Comparison of ENCODE assay signal across 8 mouse cellular contexts in the genomic region with DNA sequence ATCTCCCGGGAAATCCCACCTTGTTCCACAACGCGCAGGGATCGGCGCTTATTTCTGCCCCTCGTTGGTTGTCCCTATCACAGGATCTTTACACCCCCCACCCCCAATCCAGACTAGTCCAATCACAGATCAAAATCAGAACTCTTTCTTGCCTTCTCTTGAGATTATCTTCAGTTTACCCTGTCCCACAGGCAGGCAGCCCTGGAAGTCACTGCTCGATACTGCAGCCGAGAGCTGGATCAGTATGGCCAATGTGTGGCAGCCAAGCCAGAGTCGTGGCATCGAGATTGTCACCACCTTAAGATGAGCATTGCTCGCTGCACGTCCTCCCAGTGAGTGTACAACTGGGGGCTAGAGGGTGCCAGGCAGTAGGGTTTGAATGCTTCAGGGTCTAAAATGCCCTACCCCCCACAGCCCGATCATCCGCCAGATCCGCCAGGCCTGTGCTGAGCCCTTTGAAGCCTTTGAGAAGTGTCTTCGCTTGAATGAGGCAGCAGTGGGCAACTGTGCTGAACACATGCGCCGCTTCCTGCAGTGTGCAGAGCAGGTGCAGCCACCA. TPM values are rescaled to one million over a fixed set of nuclear protein-coding genes. Genes with fewer than 3 reads are reported as not detected.
DNase-seq lines count a peak whose midpoint lies in the region; ATAC-seq and TF ChIP-seq lines count a peak whose summit lies in the region.

No protein-coding gene starts in this region.

- DNase-seq in cerebellum, adult 9-10 months: no peak
- peak; percentile 22 for DNase-seq in c-Kit-positive CD71-positive TER-119-negative erythroid progenitor cells, embryonic 14.5 days (ENCODE audit: low read depth)
- peak; percentile 85 for DNase-seq in thymus, postnatal 25 days

- H3K36me3 ChIP-seq in C2C12 (ENCODE audit: control insufficient read depth, insufficient read depth): peaks cover 33% of the 10 kb centered on the region
- peaks cover 45% of the 10 kb centered on the region for H3K36me3 ChIP-seq in heart, embryonic 14.5 days (ENCODE audit: control insufficient read depth, insufficient read depth, low read length)
- H3K36me3 ChIP-seq in limb, embryonic 15.5 days: peaks cover 44% of the 10 kb centered on the region
- H3K36me3 ChIP-seq in myocyte (ENCODE audit: control insufficient read depth, insufficient read depth): no peaks in the 10 kb centered on the region

- TF ChIP-seq POLR2A in myocyte (IDR thresholded peaks at IDR 0.05; ENCODE audit: insufficient read length, low read depth): no peak

- H3K79me2 ChIP-seq in C2C12 (ENCODE audit: control insufficient read depth, insufficient read depth): peaks cover 24% of the 10 kb centered on the region
- peaks cover 11% of the 10 kb centered on the region for H3K79me2 ChIP-seq in myocyte (ENCODE audit: control insufficient read depth, insufficient read depth)

- H3K9ac ChIP-seq in heart, embryonic 14.5 days (ENCODE audit: low read length): peak overlapping the region; percentile 67
- peak overlapping the region; percentile 44 for H3K9ac ChIP-seq in limb, embryonic 15.5 days

- peaks cover 8% of the 10 kb centered on the region for H3K79me3 ChIP-seq in C2C12 (ENCODE audit: low read depth)

- H3K9me3 ChIP-seq in heart, embryonic 14.5 days (ENCODE audit: control insufficient read depth, low read length): no peaks in the 10 kb centered on the region
- peaks cover 3% of the 10 kb centered on the region; the same call in 1 of the 2 replicates for H3K9me3 ChIP-seq in limb, embryonic 15.5 days

- H3ac ChIP-seq in C2C12 (ENCODE audit: control insufficient read depth, insufficient read length, low read depth) (peak overlapping the region; percentile 76), myocyte (ENCODE audit: control insufficient read depth, insufficient read length) (peak overlapping the region; percentile 74)

- peaks cover 6 to 9% of the 10 kb centered on the region in 2 experiments for H3K4me1 ChIP-seq in heart, embryonic 14.5 days (ENCODE audit: control insufficient read depth in 2 of 2, insufficient read depth in 2 of 2, low read length in 2 of 2)
- peaks cover 13% of the 10 kb centered on the region for H3K4me1 ChIP-seq in limb, embryonic 15.5 days

- WGBS in heart, embryonic 14.5 days: 32% methylated on average over 18 of the region's 18 CpGs
- WGBS in limb, embryonic 15.5 days: 38% methylated on average over 18 of the region's 18 CpGs

- ATAC-seq in cerebellum, adult (ENCODE audit: insufficient number of reproducible peaks, low FRiP score, low TSS enrichment): peak; percentile 4; the same call in 1 of the 2 replicates
- ATAC-seq in heart, embryonic 14.5 days (ENCODE audit: insufficient number of reproducible peaks, insufficient read depth, low FRiP score, low read depth): 0 out of 2 replicates have a peak, but pooled peaks have one; percentile 16
- ATAC-seq in limb, embryonic 15.5 days (ENCODE audit: insufficient number of reproducible peaks, low FRiP score, low TSS enrichment, low read depth): no peak

- TF ChIP-seq CTCF in C2C12 (IDR thresholded peaks at IDR 0.05; ENCODE audit: control insufficient read depth, insufficient read depth, insufficient read length): no peak

- H3K27ac ChIP-seq in heart, embryonic 14.5 days (replicated peaks in 1 of 2; ENCODE audit: control insufficient read depth in 1 of 2, insufficient read depth in 1 of 2, low read depth in 2 of 2, low read length in 2 of 2): peak overlapping the region; percentile 86 to 91
- peak overlapping the region; percentile 93 for H3K27ac ChIP-seq in limb, embryonic 15.5 days

- H3K27me3 ChIP-seq in C2C12 (ENCODE audit: control insufficient read depth, insufficient read depth, insufficient read length): no peaks in the 10 kb centered on the region
- no peaks in the 10 kb centered on the region for H3K27me3 ChIP-seq in heart, embryonic 14.5 days (ENCODE audit: control insufficient read depth, insufficient read depth, low read length)
- H3K27me3 ChIP-seq in limb, embryonic 15.5 days: no peaks in the 10 kb centered on the region
- no peaks in the 10 kb centered on the region for H3K27me3 ChIP-seq in myocyte (ENCODE audit: control insufficient read depth, insufficient read depth, insufficient read length)

- peak overlapping the region; percentile 75 for H3K4me3 ChIP-seq in C2C12 (ENCODE audit: insufficient read depth, poor library complexity, severe bottlenecking)
- H3K4me3 ChIP-seq in heart, embryonic 14.5 days (ENCODE audit: control insufficient read depth in 1 of 2, insufficient read depth in 1 of 2, low read depth in 1 of 2, low read length in 2 of 2): peak overlapping the region; percentile 62 to 70
- H3K4me3 ChIP-seq in limb, embryonic 15.5 days: peak overlapping the region; percentile 65
- H3K4me3 ChIP-seq in myocyte: peak overlapping the region; percentile 69

- peak overlapping the region; percentile 74 for H3K4me2 ChIP-seq in heart, embryonic 14.5 days (ENCODE audit: low read length)
- peak overlapping the region; percentile 74 for H3K4me2 ChIP-seq in limb, embryonic 15.5 days
- peak overlapping the region; percentile 91 for H3K4me2 ChIP-seq in myocyte (ENCODE audit: low read depth)

TF ChIP-seq in C2C12, 6 proteins besides CTCF, POLR2A, EP300 and RAD21:
- no peak for TF ChIP-seq FOSL1 (IDR thresholded peaks at IDR 0.05; ENCODE audit: insufficient read depth, low read length, poor library complexity, severe bottlenecking)
- TF ChIP-seq CEBPB (IDR thresholded peaks at IDR 0.05; ENCODE audit: low read depth): no peak
- TF ChIP-seq MYOG (IDR thresholded peaks at IDR 0.05; ENCODE audit: control insufficient read depth, extremely low read depth, insufficient read length): no peak
- no peak for TF ChIP-seq USF1 (IDR thresholded peaks at IDR 0.05; ENCODE audit: low read depth)
- no peak for TF ChIP-seq MAX (IDR thresholded peaks at IDR 0.05)
- no peak for TF ChIP-seq MYOD1 (IDR thresholded peaks at IDR 0.05; ENCODE audit: control insufficient read depth, insufficient read length, low read depth)
TF ChIP-seq in C2C12: peak in this region for 0.

TF ChIP-seq in myocyte, 11 proteins besides CTCF, POLR2A, EP300 and RAD21:
- no peak for TF ChIP-seq USF1 (IDR thresholded peaks at IDR 0.05; ENCODE audit: low read depth)
- no peak for TF ChIP-seq REST (IDR thresholded peaks at IDR 0.05; ENCODE audit: insufficient read depth, insufficient read length)
- peak in 2 of 3 experiments; percentile 18 to 43 for TF ChIP-seq MYOD1 (IDR thresholded peaks at IDR 0.05; ENCODE audit: control insufficient read depth in 1 of 3, insufficient read length in 2 of 3, low read depth in 2 of 3)
- no peak for TF ChIP-seq E2F4 (IDR thresholded peaks at IDR 0.05; ENCODE audit: insufficient read depth)
- TF ChIP-seq TCF12 (IDR thresholded peaks at IDR 0.05; ENCODE audit: insufficient read depth, poor library complexity, severe bottlenecking): no peak
- no peak for TF ChIP-seq POLR2AphosphoS2 (IDR thresholded peaks at IDR 0.05; ENCODE audit: insufficient read length, low read depth)
- no peak for TF ChIP-seq MAX (IDR thresholded peaks at IDR 0.05; ENCODE audit: low read depth)
- TF ChIP-seq TCF3 (IDR thresholded peaks at IDR 0.05; ENCODE audit: insufficient read length, low read depth): no peak
- no peak for TF ChIP-seq SRF (IDR thresholded peaks at IDR 0.05; ENCODE audit: control insufficient read depth, insufficient read length, low read depth)
- TF ChIP-seq CEBPB (IDR thresholded peaks at IDR 0.05; ENCODE audit: insufficient read depth, poor library complexity, severe bottlenecking): no peak
- TF ChIP-seq MYOG (IDR thresholded peaks at IDR 0.05; ENCODE audit: control insufficient read depth in 1 of 3, insufficient read depth in 1 of 3, insufficient read length in 2 of 3, low read depth in 2 of 3): peak in 1 of 3 experiments; percentile 45

RNA-seq across cellular contexts. Expression of a gene that starts 0.6 kb away (rescaled TPM):
- polyA plus RNA-seq in C2C12 (2012; fragmentation: generic; extraction: Trizol) (27.1 TPM), myocyte (2012; fragmentation: generic; extraction: Trizol) (36.8 TPM)
- polyA plus RNA-seq in heart, embryonic 14.5 days (2014; fragmentation: Nextera tagmentation; extraction: Ambion mirVana): 20.9 and 23.8 TPM in 2 replicates
- polyA plus RNA-seq in limb, embryonic 15.5 days (2015; fragmentation: Nextera tagmentation; extraction: Ambion mirVana): 24.2 and 24.3 TPM in 2 replicates

RNA-seq across cellular contexts. Expression of a gene that starts 29.3 kb away (rescaled TPM):
- polyA plus RNA-seq in C2C12 (2012; fragmentation: generic; extraction: Trizol) (19.1 TPM), myocyte (2012; fragmentation: generic; extraction: Trizol) (15.6 TPM)
- polyA plus RNA-seq in heart, embryonic 14.5 days (2014; fragmentation: Nextera tagmentation; extraction: Ambion mirVana): 12.1 and 14.0 TPM in 2 replicates
- 22.0 and 25.1 TPM in 2 replicates for polyA plus RNA-seq in limb, embryonic 15.5 days (2015; fragmentation: Nextera tagmentation; extraction: Ambion mirVana)
